Mouse (Mus musculus): ENCODE results near the gene Smad3. TPM values are rescaled to one million over a fixed set of nuclear protein-coding genes. Genes with fewer than 3 reads are reported as not detected.

Gene Smad3
- polyA plus RNA-seq, 1 experiment from 2014 or later, result 9.7 TPM

- Histone ChIP-seq H3K9me3 (replicated peaks; ENCODE audit: control insufficient read depth, low read length) (no peaks in the 10 kb centered on the region), H3K4me2 (no peak overlapping the region), H3K4me1 (ENCODE audit: control insufficient read depth, insufficient read depth, low read length) (peaks cover 4% of the 10 kb centered on the region), H3K27me3 (ENCODE audit: control insufficient read depth, insufficient read depth, low read length) (no peaks in the 10 kb centered on the region), H3K4me3 (ENCODE audit: low read depth, low read length) (no peak overlapping the region), H3K36me3 (ENCODE audit: control insufficient read depth, insufficient read depth, low read length) (peaks cover 18% of the 10 kb centered on the region), H3K27ac (ENCODE audit: low read depth, low read length) (no peak overlapping the region), H3K9ac (ENCODE audit: low read depth, low read length) (no peak overlapping the region)
- no peak for ATAC-seq (replicated peaks; ENCODE audit: insufficient number of reproducible peaks, low FRiP score, low TSS enrichment)
- 80% methylated on average over 9 of the region's 9 CpGs for WGBS (ENCODE audit: insufficient replicate concordance)
Measured at GRCm38 (mm10) chr9:63647581-63648519, 109.9 kb downstream of the Smad3 start.

- Histone ChIP-seq H3K27ac (ENCODE audit: low read depth, low read length) (no peak overlapping the region), H3K4me3 (ENCODE audit: low read depth, low read length) (no peak overlapping the region), H3K27me3 (ENCODE audit: control insufficient read depth, insufficient read depth, low read length) (no peaks in the 10 kb centered on the region), H3K4me2 (no peak overlapping the region), H3K4me1 (ENCODE audit: control insufficient read depth, insufficient read depth, low read length) (peaks cover 9% of the 10 kb centered on the region), H3K9ac (ENCODE audit: low read depth, low read length) (no peak overlapping the region), H3K36me3 (ENCODE audit: control insufficient read depth, insufficient read depth, low read length) (peaks cover 23% of the 10 kb centered on the region), H3K9me3 (replicated peaks; ENCODE audit: control insufficient read depth, low read length) (no peaks in the 10 kb centered on the region)
- ATAC-seq (replicated peaks; ENCODE audit: insufficient number of reproducible peaks, low FRiP score, low TSS enrichment), result no peak
- WGBS (ENCODE audit: insufficient replicate concordance), result 76% methylated on average over 8 of the region's 8 CpGs
Measured at GRCm38 (mm10) chr9:63645084-63645483, 112.7 kb downstream of the Smad3 start.

GRCm38 (mm10) chr9:63644011-63644410 lies 113.8 kb downstream of the Smad3 start:
- H3K36me3 ChIP-seq (ENCODE audit: control insufficient read depth, insufficient read depth, low read length), result peaks cover 14% of the 10 kb centered on the region
- H3K4me2 ChIP-seq, result no peak overlapping the region
- H3K9ac ChIP-seq (ENCODE audit: low read depth, low read length), result no peak overlapping the region
- no peak overlapping the region for H3K4me3 ChIP-seq (ENCODE audit: low read depth, low read length)
- H3K9me3 ChIP-seq (replicated peaks; ENCODE audit: control insufficient read depth, low read length), result no peaks in the 10 kb centered on the region
- WGBS (ENCODE audit: insufficient replicate concordance), result 91% methylated on average over 6 of the region's 6 CpGs
- no peak overlapping the region for H3K27ac ChIP-seq (ENCODE audit: low read depth, low read length)
- no peak for ATAC-seq (replicated peaks; ENCODE audit: insufficient number of reproducible peaks, low FRiP score, low TSS enrichment)
- peaks cover 9% of the 10 kb centered on the region for H3K4me1 ChIP-seq (ENCODE audit: control insufficient read depth, insufficient read depth, low read length)
- no peaks in the 10 kb centered on the region for H3K27me3 ChIP-seq (ENCODE audit: control insufficient read depth, insufficient read depth, low read length)

GRCm38 (mm10) chr9:63641983-63642646 lies 115.7 kb downstream of the Smad3 start:
- WGBS (ENCODE audit: insufficient replicate concordance), result 84% methylated on average over 4 of the region's 4 CpGs
- Histone ChIP-seq H3K9ac (ENCODE audit: low read depth, low read length) (no peak overlapping the region), H3K4me3 (ENCODE audit: low read depth, low read length) (no peak overlapping the region), H3K4me1 (ENCODE audit: control insufficient read depth, insufficient read depth, low read length) (peaks cover 9% of the 10 kb centered on the region), H3K4me2 (no peak overlapping the region), H3K9me3 (replicated peaks; ENCODE audit: control insufficient read depth, low read length) (no peaks in the 10 kb centered on the region), H3K36me3 (ENCODE audit: control insufficient read depth, insufficient read depth, low read length) (peaks cover 11% of the 10 kb centered on the region), H3K27ac (ENCODE audit: low read depth, low read length) (no peak overlapping the region), H3K27me3 (ENCODE audit: control insufficient read depth, insufficient read depth, low read length) (no peaks in the 10 kb centered on the region)
- ATAC-seq (replicated peaks; ENCODE audit: insufficient number of reproducible peaks, low FRiP score, low TSS enrichment), result no peak

GRCm38 (mm10) chr9:63636113-63636512 lies 121.7 kb downstream of the Smad3 start:
- Histone ChIP-seq H3K4me3 (ENCODE audit: low read depth, low read length) (no peak overlapping the region), H3K4me2 (no peak overlapping the region), H3K4me1 (ENCODE audit: control insufficient read depth, insufficient read depth, low read length) (no peaks in the 10 kb centered on the region), H3K36me3 (ENCODE audit: control insufficient read depth, insufficient read depth, low read length) (peaks cover 14% of the 10 kb centered on the region), H3K27ac (ENCODE audit: low read depth, low read length) (no peak overlapping the region), H3K9ac (ENCODE audit: low read depth, low read length) (no peak overlapping the region), H3K27me3 (ENCODE audit: control insufficient read depth, insufficient read depth, low read length) (no peaks in the 10 kb centered on the region), H3K9me3 (replicated peaks; ENCODE audit: control insufficient read depth, low read length) (no peaks in the 10 kb centered on the region)
- 79% methylated on average over 7 of the region's 7 CpGs for WGBS (ENCODE audit: insufficient replicate concordance)
- no peak for ATAC-seq (replicated peaks; ENCODE audit: insufficient number of reproducible peaks, low FRiP score, low TSS enrichment)

- no peaks in the 10 kb centered on the region for H3K9me3 ChIP-seq (replicated peaks; ENCODE audit: control insufficient read depth, low read length)
- no peak for ATAC-seq (replicated peaks; ENCODE audit: insufficient number of reproducible peaks, low FRiP score, low TSS enrichment)
- no peak overlapping the region for H3K27ac ChIP-seq (ENCODE audit: low read depth, low read length)
- no peak overlapping the region for H3K9ac ChIP-seq (ENCODE audit: low read depth, low read length)
- H3K27me3 ChIP-seq (ENCODE audit: control insufficient read depth, insufficient read depth, low read length), result no peaks in the 10 kb centered on the region
- 87% methylated on average over 7 of the region's 7 CpGs for WGBS (ENCODE audit: insufficient replicate concordance)
- H3K36me3 ChIP-seq (ENCODE audit: control insufficient read depth, insufficient read depth, low read length), result peaks cover 8% of the 10 kb centered on the region; the same call in 1 of the 2 replicates
- H3K4me3 ChIP-seq (ENCODE audit: low read depth, low read length), result no peak overlapping the region
- H3K4me2 ChIP-seq, result no peak overlapping the region
- no peaks in the 10 kb centered on the region for H3K4me1 ChIP-seq (ENCODE audit: control insufficient read depth, insufficient read depth, low read length)
Measured at GRCm38 (mm10) chr9:63633334-63633733, 124.5 kb downstream of the Smad3 start.

- Histone ChIP-seq H3K4me3 (ENCODE audit: low read depth, low read length) (no peak overlapping the region), H3K9ac (ENCODE audit: low read depth, low read length) (no peak overlapping the region), H3K27ac (ENCODE audit: low read depth, low read length) (no peak overlapping the region), H3K36me3 (ENCODE audit: control insufficient read depth, insufficient read depth, low read length) (peaks cover 8% of the 10 kb centered on the region; the same call in 1 of the 2 replicates), H3K27me3 (ENCODE audit: control insufficient read depth, insufficient read depth, low read length) (no peaks in the 10 kb centered on the region), H3K4me2 (no peak overlapping the region), H3K9me3 (replicated peaks; ENCODE audit: control insufficient read depth, low read length) (no peaks in the 10 kb centered on the region), H3K4me1 (ENCODE audit: control insufficient read depth, insufficient read depth, low read length) (no peaks in the 10 kb centered on the region)
- WGBS (ENCODE audit: insufficient replicate concordance), result 88% methylated on average over 11 of the region's 11 CpGs
- ATAC-seq (replicated peaks; ENCODE audit: insufficient number of reproducible peaks, low FRiP score, low TSS enrichment), result no peak
Measured at GRCm38 (mm10) chr9:63632924-63633323, 124.9 kb downstream of the Smad3 start.

- 90% methylated on average over 4 of the region's 4 CpGs for WGBS (ENCODE audit: insufficient replicate concordance)
- no peak overlapping the region for H3K27ac ChIP-seq (ENCODE audit: low read depth, low read length)
- no peaks in the 10 kb centered on the region for H3K4me1 ChIP-seq (ENCODE audit: control insufficient read depth, insufficient read depth, low read length)
- H3K9ac ChIP-seq (ENCODE audit: low read depth, low read length), result no peak overlapping the region
- no peak for ATAC-seq (replicated peaks; ENCODE audit: insufficient number of reproducible peaks, low FRiP score, low TSS enrichment)
- H3K36me3 ChIP-seq (ENCODE audit: control insufficient read depth, insufficient read depth, low read length), result peaks cover 3% of the 10 kb centered on the region; the same call in 1 of the 2 replicates
- H3K9me3 ChIP-seq (replicated peaks; ENCODE audit: control insufficient read depth, low read length), result no peaks in the 10 kb centered on the region
- H3K4me3 ChIP-seq (ENCODE audit: low read depth, low read length), result no peak overlapping the region
- no peaks in the 10 kb centered on the region for H3K27me3 ChIP-seq (ENCODE audit: control insufficient read depth, insufficient read depth, low read length)
- no peak overlapping the region for H3K4me2 ChIP-seq
Measured at GRCm38 (mm10) chr9:63632045-63632444, 125.7 kb downstream of the Smad3 start.
